Mouse (Mus musculus): ENCODE data around the gene Cd36. TPM values are rescaled to one million over a fixed set of nuclear protein-coding genes. Genes with fewer than 3 reads are reported as not detected.

The Cd36 gene
- polyA plus RNA-seq, 1 experiment from 2014 or later = 199 TPM

- no peaks in the 10 kb centered on the region for H3K9me3 ChIP-seq (ENCODE audit: control insufficient read depth)
- peak overlapping the region; percentile 35 for H3K4me2 ChIP-seq (replicated peaks; ENCODE audit: low read depth)
- no peak overlapping the region; the same call in 1 of the 2 replicates for H3K27ac ChIP-seq (ENCODE audit: low read depth, low read length)
- H3K36me3 ChIP-seq (ENCODE audit: control insufficient read depth, insufficient read depth) = no peaks in the 10 kb centered on the region
- H3K4me1 ChIP-seq (replicated peaks; ENCODE audit: control insufficient read depth, insufficient read depth, low read length) = no peaks in the 10 kb centered on the region
- H3K9ac ChIP-seq (ENCODE audit: low read depth, low read length) = no peak overlapping the region
- no peaks in the 10 kb centered on the region for H3K27me3 ChIP-seq (replicated peaks; ENCODE audit: control insufficient read depth, insufficient read depth, low read length)
- ATAC-seq = no peak
- 23% methylated on average over 2 of the region's 2 CpGs for WGBS
- no peak for TF ChIP-seq CTCF (IDR thresholded peaks at IDR 0.05; ENCODE audit: low read depth)
- no peak overlapping the region for H3K4me3 ChIP-seq (ENCODE audit: low read depth, low read length)
Observed at GRCm38 (mm10) chr5:17830536-17830935, 58.1 kb downstream of the Cd36 start.

- peak overlapping the region; percentile 18 for H3K4me3 ChIP-seq (ENCODE audit: low read depth, low read length)
- peak overlapping the region; percentile 17; the same call in 1 of the 2 replicates for H3K27ac ChIP-seq (ENCODE audit: low read depth, low read length)
- H3K4me2 ChIP-seq (replicated peaks; ENCODE audit: low read depth) = peak overlapping the region; percentile 35
- no peaks in the 10 kb centered on the region for H3K9me3 ChIP-seq (ENCODE audit: control insufficient read depth)
- H3K4me1 ChIP-seq (replicated peaks; ENCODE audit: control insufficient read depth, insufficient read depth, low read length) = no peaks in the 10 kb centered on the region
- no peaks in the 10 kb centered on the region for H3K36me3 ChIP-seq (ENCODE audit: control insufficient read depth, insufficient read depth)
- WGBS = 43% methylated on average over 15 of the region's 15 CpGs
- no peak overlapping the region for H3K9ac ChIP-seq (ENCODE audit: low read depth, low read length)
- TF ChIP-seq CTCF (IDR thresholded peaks at IDR 0.05; ENCODE audit: low read depth) = no peak
- peak; percentile 76 for ATAC-seq
- no peaks in the 10 kb centered on the region for H3K27me3 ChIP-seq (replicated peaks; ENCODE audit: control insufficient read depth, insufficient read depth, low read length)
Observed at GRCm38 (mm10) chr5:17828713-17829544, 59.7 kb downstream of the Cd36 start.

- TF ChIP-seq CTCF (IDR thresholded peaks at IDR 0.05; ENCODE audit: low read depth) = no peak
- H3K9me3 ChIP-seq (ENCODE audit: control insufficient read depth) = no peaks in the 10 kb centered on the region
- H3K9ac ChIP-seq (ENCODE audit: low read depth, low read length) = no peak overlapping the region
- H3K4me1 ChIP-seq (replicated peaks; ENCODE audit: control insufficient read depth, insufficient read depth, low read length) = no peaks in the 10 kb centered on the region
- H3K4me3 ChIP-seq (ENCODE audit: low read depth, low read length) = no peak overlapping the region
- H3K27me3 ChIP-seq (replicated peaks; ENCODE audit: control insufficient read depth, insufficient read depth, low read length) = no peaks in the 10 kb centered on the region
- ATAC-seq = no peak
- no peaks in the 10 kb centered on the region for H3K36me3 ChIP-seq (ENCODE audit: control insufficient read depth, insufficient read depth)
- H3K4me2 ChIP-seq (replicated peaks; ENCODE audit: low read depth) = no peak overlapping the region
- 29% methylated on average over 1 of the region's 1 CpGs for WGBS
- H3K27ac ChIP-seq (ENCODE audit: low read depth, low read length) = no peak overlapping the region
Observed at GRCm38 (mm10) chr5:17821395-17821794, 67.2 kb downstream of the Cd36 start.

- no peaks in the 10 kb centered on the region for H3K27me3 ChIP-seq (replicated peaks; ENCODE audit: control insufficient read depth, insufficient read depth, low read length)
- no peaks in the 10 kb centered on the region for H3K9me3 ChIP-seq (ENCODE audit: control insufficient read depth)
- ATAC-seq = no peak
- no peak overlapping the region for H3K9ac ChIP-seq (ENCODE audit: low read depth, low read length)
- H3K4me3 ChIP-seq (ENCODE audit: low read depth, low read length) = no peak overlapping the region
- no peaks in the 10 kb centered on the region for H3K4me1 ChIP-seq (replicated peaks; ENCODE audit: control insufficient read depth, insufficient read depth, low read length)
- no peak overlapping the region for H3K4me2 ChIP-seq (replicated peaks; ENCODE audit: low read depth)
- 86% methylated on average over 2 of the region's 2 CpGs for WGBS
- no peaks in the 10 kb centered on the region for H3K36me3 ChIP-seq (ENCODE audit: control insufficient read depth, insufficient read depth)
- H3K27ac ChIP-seq (ENCODE audit: low read depth, low read length) = no peak overlapping the region
- no peak for TF ChIP-seq CTCF (IDR thresholded peaks at IDR 0.05; ENCODE audit: low read depth)
Observed at GRCm38 (mm10) chr5:17820239-17820999, 68.2 kb downstream of the Cd36 start.

GRCm38 (mm10) chr5:17816170-17816569 lies 72.4 kb downstream of the Cd36 start:
- H3K36me3 ChIP-seq (ENCODE audit: control insufficient read depth, insufficient read depth) = no peaks in the 10 kb centered on the region
- H3K4me2 ChIP-seq (replicated peaks; ENCODE audit: low read depth) = no peak overlapping the region
- no peaks in the 10 kb centered on the region for H3K27me3 ChIP-seq (replicated peaks; ENCODE audit: control insufficient read depth, insufficient read depth, low read length)
- no peak overlapping the region for H3K27ac ChIP-seq (ENCODE audit: low read depth, low read length)
- no peak for ATAC-seq
- H3K4me1 ChIP-seq (replicated peaks; ENCODE audit: control insufficient read depth, insufficient read depth, low read length) = no peaks in the 10 kb centered on the region
- WGBS = 2% methylated on average over 2 of the region's 2 CpGs
- H3K9me3 ChIP-seq (ENCODE audit: control insufficient read depth) = no peaks in the 10 kb centered on the region
- no peak overlapping the region for H3K4me3 ChIP-seq (ENCODE audit: low read depth, low read length)
- TF ChIP-seq CTCF (IDR thresholded peaks at IDR 0.05; ENCODE audit: low read depth) = peak; percentile 76
- no peak overlapping the region for H3K9ac ChIP-seq (ENCODE audit: low read depth, low read length)

GRCm38 (mm10) chr5:17810336-17810735 lies 78.3 kb downstream of the Cd36 start:
- H3K4me1 ChIP-seq (replicated peaks; ENCODE audit: control insufficient read depth, insufficient read depth, low read length) = no peaks in the 10 kb centered on the region
- no peak for TF ChIP-seq CTCF (IDR thresholded peaks at IDR 0.05; ENCODE audit: low read depth)
- ATAC-seq = no peak
- no peaks in the 10 kb centered on the region for H3K36me3 ChIP-seq (ENCODE audit: control insufficient read depth, insufficient read depth)
- H3K9ac ChIP-seq (ENCODE audit: low read depth, low read length) = no peak overlapping the region
- 59% methylated on average over 1 of the region's 1 CpGs for WGBS
- no peaks in the 10 kb centered on the region for H3K9me3 ChIP-seq (ENCODE audit: control insufficient read depth)
- H3K4me2 ChIP-seq (replicated peaks; ENCODE audit: low read depth) = no peak overlapping the region
- H3K27ac ChIP-seq (ENCODE audit: low read depth, low read length) = no peak overlapping the region
- no peak overlapping the region for H3K4me3 ChIP-seq (ENCODE audit: low read depth, low read length)
- no peaks in the 10 kb centered on the region for H3K27me3 ChIP-seq (replicated peaks; ENCODE audit: control insufficient read depth, insufficient read depth, low read length)

All from intestine, postnatal 0 days (tissue).